Mouse (Mus musculus) heart, postnatal 0 days (tissue): ENCODE results near the gene Luc7l3.

Source experiments
- CTCF ChIP-seq: IDR thresholded peaks from 2 replicates; pipeline ENCODE4 v1.5.1; 2016; ENCODE audit warnings: antibody characterized with exemption, control low read depth, low read depth
- EP300 ChIP-seq: IDR thresholded peaks from 2 replicates; pipeline ENCODE4 v1.6.1; 2016; ENCODE audit warnings: antibody characterized with exemption, low read depth

- no peak for TF ChIP-seq EP300
- no peak for TF ChIP-seq CTCF
These were observed 78.2 kb downstream of the Luc7l3 start for GRCm38 (mm10) chr11:94243422-94244180.
